Mouse (Mus musculus): ENCODE measurements at regions not wholly inside any gene's neighbourhood (a gene's known extent, or its start where the extent isn't known, plus 50 kb on each side); places are given as distances from the start of the nearest gene placed in this dataset.

DNA sequence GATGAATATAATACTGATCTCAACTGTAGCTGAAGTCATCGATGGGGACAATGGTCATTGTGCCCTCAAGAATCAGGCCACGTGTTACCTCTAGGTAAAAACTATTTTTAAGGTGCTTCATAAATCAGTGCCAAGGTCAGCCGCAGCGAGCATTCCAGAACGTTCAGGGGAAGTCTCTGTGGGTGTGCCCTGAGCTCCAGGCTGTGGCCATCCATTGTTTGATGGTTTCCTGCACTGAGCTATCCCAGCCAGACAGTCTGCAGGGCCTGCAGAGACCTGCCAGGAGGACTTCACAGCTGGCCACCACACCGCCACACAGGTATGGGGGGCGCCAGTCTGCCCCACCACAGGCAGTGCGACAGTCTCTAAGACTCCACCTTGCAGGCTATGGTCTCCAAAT is 62.5 kb upstream of the Zfp637 start:
- peak in 1 of 2 experiments; percentile 5 for DNase-seq (ENCODE audit: low spot score in 2 of 2)

DNA sequence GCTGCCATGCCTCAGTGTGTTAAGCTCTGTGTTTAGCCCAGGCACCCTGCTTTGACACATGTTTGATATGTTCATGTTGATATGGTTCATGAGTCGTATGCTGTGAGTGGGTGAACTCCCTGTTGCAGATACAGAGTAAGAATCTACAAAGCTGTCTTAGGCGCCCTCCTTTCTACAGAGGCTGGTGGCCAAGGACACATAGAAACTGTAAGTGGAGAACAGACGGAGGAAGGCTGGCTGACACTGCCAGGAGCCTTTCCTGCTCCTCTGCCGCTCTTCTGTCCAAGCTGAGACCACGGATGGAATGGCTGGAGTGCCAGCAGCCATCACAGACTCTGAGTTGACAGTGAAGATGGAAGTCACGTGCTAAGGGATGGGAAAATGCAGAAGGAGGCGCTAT is 62.0 kb upstream of the Zfp637 start:
- DNase-seq (ENCODE audit: low spot score in 2 of 2), result no peak

- no peak for DNase-seq (ENCODE audit: low spot score in 2 of 2)
Observed at GRCm38 (mm10) chr6:117788580-117789540, 52.1 kb upstream of the Zfp637 start.

DNA sequence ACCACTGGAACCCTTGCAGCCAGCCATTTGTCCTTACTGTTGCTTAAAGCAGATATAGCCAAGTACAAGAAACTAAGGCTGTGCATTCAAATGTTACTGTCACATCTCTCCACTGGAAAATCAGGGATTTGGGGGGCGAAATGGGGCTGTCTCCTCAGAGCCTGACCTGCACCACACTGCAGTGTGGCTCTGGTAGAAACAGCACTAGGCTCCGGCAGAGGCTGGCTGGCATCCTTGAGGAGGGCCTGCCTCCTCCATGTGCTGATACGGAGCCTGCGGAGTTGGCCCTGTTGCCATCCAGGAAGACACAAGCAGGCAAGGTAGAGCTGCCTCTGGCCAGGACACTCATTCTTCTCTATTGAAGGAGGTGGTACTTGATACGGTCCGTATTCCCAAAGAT is 50.4 kb upstream of the Zfp637 start:
- DNase-seq (ENCODE audit: low spot score in 2 of 2), result no peak
